Mouse (Mus musculus): ENCODE measurements around the gene Gm49510. TPM values are rescaled to one million over a fixed set of nuclear protein-coding genes. Genes with fewer than 3 reads are reported as not detected.

The Gm49510 gene
- polyA plus RNA-seq, 1 experiment: not detected

DNA sequence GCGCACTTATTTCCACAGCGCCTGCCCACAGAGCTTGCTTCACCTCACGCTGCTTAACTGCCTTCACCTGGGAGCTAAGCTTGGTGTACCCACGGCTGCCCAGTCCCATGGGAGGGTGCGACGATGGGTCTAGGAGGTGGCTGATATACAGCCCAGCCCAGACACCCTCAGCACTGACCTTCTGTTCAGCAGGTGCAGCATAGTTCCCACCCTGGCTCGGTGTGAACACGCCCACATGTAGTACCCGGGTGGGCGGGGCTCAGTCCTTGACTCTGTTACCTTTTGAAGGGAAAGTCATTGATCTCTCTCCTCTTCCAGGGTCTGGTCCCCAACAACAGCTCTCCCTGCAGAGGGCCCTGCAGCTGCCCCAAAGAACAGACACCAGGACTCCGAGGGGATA, 60.1 kb downstream of the Gm49510 start:
- Histone ChIP-seq H3K4me3 (ENCODE audit: insufficient read depth, low read depth, low read length) (no peak overlapping the region), H3K27ac (ENCODE audit: insufficient read depth, low read depth, low read length) (no peak overlapping the region), H3K4me1 (ENCODE audit: control insufficient read depth, insufficient read depth, low read length) (peaks cover 11% of the 10 kb centered on the region)
- TF ChIP-seq POLR2A (IDR thresholded peaks at IDR 0.05; ENCODE audit: insufficient read depth, low read depth, low read length) (no peak), CTCF (IDR thresholded peaks at IDR 0.05; ENCODE audit: insufficient read depth, low read depth, low read length) (no peak)
- 92% methylated on average over 11 of the region's 11 CpGs for WGBS

DNA sequence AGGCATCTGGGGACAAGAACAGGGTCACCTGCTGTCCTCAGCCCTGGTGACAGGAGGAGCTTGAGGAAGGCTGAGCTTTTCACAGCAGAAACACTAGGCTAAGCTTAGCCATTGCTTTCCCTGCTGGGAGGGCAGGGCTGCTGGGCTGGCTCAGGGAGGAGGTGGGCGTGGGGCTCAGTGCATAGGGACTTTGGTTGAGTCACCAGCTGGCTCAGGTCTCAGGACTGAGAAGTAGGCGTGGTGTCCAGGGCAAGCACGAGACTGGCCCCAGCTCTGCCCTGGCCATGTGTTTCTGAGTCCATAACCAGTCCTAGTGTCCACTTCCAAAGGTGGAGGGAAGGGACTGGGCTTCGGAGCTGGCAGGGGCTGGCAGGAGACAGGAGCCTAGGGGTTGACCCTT, 60.6 kb downstream of the Gm49510 start:
- H3K4me1 ChIP-seq (ENCODE audit: control insufficient read depth, insufficient read depth, low read length): peaks cover 11% of the 10 kb centered on the region
- TF ChIP-seq POLR2A (IDR thresholded peaks at IDR 0.05; ENCODE audit: insufficient read depth, low read depth, low read length) (no peak), CTCF (IDR thresholded peaks at IDR 0.05; ENCODE audit: insufficient read depth, low read depth, low read length) (no peak)
- WGBS: 79% methylated on average over 4 of the region's 4 CpGs
- no peak overlapping the region for H3K4me3 ChIP-seq (ENCODE audit: insufficient read depth, low read depth, low read length)
- H3K27ac ChIP-seq (ENCODE audit: insufficient read depth, low read depth, low read length): no peak overlapping the region

GRCm38 (mm10) chr15:78962885-78963284, 63.4 kb downstream of the Gm49510 start:
- H3K4me3 ChIP-seq (ENCODE audit: insufficient read depth, low read depth, low read length): no peak overlapping the region
- H3K4me1 ChIP-seq (ENCODE audit: control insufficient read depth, insufficient read depth, low read length): peaks cover 11% of the 10 kb centered on the region
- 47% methylated on average over 2 of the region's 2 CpGs for WGBS
- H3K27ac ChIP-seq (ENCODE audit: insufficient read depth, low read depth, low read length): no peak overlapping the region
- TF ChIP-seq POLR2A (IDR thresholded peaks at IDR 0.05; ENCODE audit: insufficient read depth, low read depth, low read length): no peak
- TF ChIP-seq CTCF (IDR thresholded peaks at IDR 0.05; ENCODE audit: insufficient read depth, low read depth, low read length): peak; percentile 33; the same call in 1 of the 2 replicates

Other genes with a start within 250 kb of the Gm49510 start
- not detected in 2 replicates for gene Elfn2, start 180.9 kb upstream of the Gm49510 start, polyA plus RNA-seq (2012; ENCODE audit: insufficient read depth, insufficient read length, low replicate concordance, missing spikeins)
- gene Mfng, start 126.2 kb upstream of the Gm49510 start, polyA plus RNA-seq (2012; ENCODE audit: insufficient read depth, insufficient read length, low replicate concordance, missing spikeins): not detected in 2 replicates
- not detected in 2 replicates for gene Card10, start 96.6 kb upstream of the Gm49510 start, polyA plus RNA-seq (2012; ENCODE audit: insufficient read depth, insufficient read length, low replicate concordance, missing spikeins)
- gene Cdc42ep1, start 57.0 kb upstream of the Gm49510 start, polyA plus RNA-seq (2012; ENCODE audit: insufficient read depth, insufficient read length, low replicate concordance, missing spikeins): not detected in 2 replicates
- not detected in 2 replicates for gene Lgals2, start 44.1 kb upstream of the Gm49510 start, polyA plus RNA-seq (2012; ENCODE audit: insufficient read depth, insufficient read length, low replicate concordance, missing spikeins)
- gene Gga1, start 22.5 kb upstream of the Gm49510 start, polyA plus RNA-seq (2012; ENCODE audit: insufficient read depth, insufficient read length, low replicate concordance, missing spikeins): not detected in 2 replicates
- not detected in 2 replicates for gene Sh3bp1, start 101 bp downstream of the Gm49510 start, polyA plus RNA-seq (2012; ENCODE audit: insufficient read depth, insufficient read length, low replicate concordance, missing spikeins)
- not detected in 2 replicates for gene Pdxp, start 14.3 kb downstream of the Gm49510 start, polyA plus RNA-seq (2012; ENCODE audit: insufficient read depth, insufficient read length, low replicate concordance, missing spikeins)
- not detected in 2 replicates for gene Lgals1, start 27.1 kb downstream of the Gm49510 start, polyA plus RNA-seq (2012; ENCODE audit: insufficient read depth, insufficient read length, low replicate concordance, missing spikeins)
- gene Nol12, start 35.3 kb downstream of the Gm49510 start, polyA plus RNA-seq (2012; ENCODE audit: insufficient read depth, insufficient read length, low replicate concordance, missing spikeins): not detected in 2 replicates
- gene Triobp, start 48.1 kb downstream of the Gm49510 start, polyA plus RNA-seq (2012; ENCODE audit: insufficient read depth, insufficient read length, low replicate concordance, missing spikeins): not detected in 2 replicates
- not detected in 2 replicates for gene H1f0, start 128.8 kb downstream of the Gm49510 start, polyA plus RNA-seq (2012; ENCODE audit: insufficient read depth, insufficient read length, low replicate concordance, missing spikeins)
- not detected in 2 replicates for gene Galr3, start 142.2 kb downstream of the Gm49510 start, polyA plus RNA-seq (2012; ENCODE audit: insufficient read depth, insufficient read length, low replicate concordance, missing spikeins)
- not detected in 2 replicates for gene Ankrd54, start 163.2 kb downstream of the Gm49510 start, polyA plus RNA-seq (2012; ENCODE audit: insufficient read depth, insufficient read length, low replicate concordance, missing spikeins)
- gene Eif3l, start 175.5 kb downstream of the Gm49510 start, polyA plus RNA-seq (2012; ENCODE audit: insufficient read depth, insufficient read length, low replicate concordance, missing spikeins): not detected in 2 replicates
- 70.4 TPM in 1 of 2 replicates, not detected in the other for gene Micall1, start 209.2 kb downstream of the Gm49510 start, polyA plus RNA-seq (2012; ENCODE audit: insufficient read depth, insufficient read length, low replicate concordance, missing spikeins)
- not detected in 2 replicates for gene Polr2f, start 241.3 kb downstream of the Gm49510 start, polyA plus RNA-seq (2012; ENCODE audit: insufficient read depth, insufficient read length, low replicate concordance, missing spikeins)
- gene 1700088E04Rik, start 241.6 kb downstream of the Gm49510 start, polyA plus RNA-seq (2012; ENCODE audit: insufficient read depth, insufficient read length, low replicate concordance, missing spikeins): not detected in 2 replicates